Mouse (Mus musculus): Measurements from ENCODE around the gene Gdf11. TPM values are rescaled to one million over a fixed set of nuclear protein-coding genes. Genes with fewer than 3 reads are reported as not detected.

Gene Gdf11
- polyA plus RNA-seq (2014; fragmentation: Illumina TruSeq; extraction: RNeasy Lipid Tissue Mini Kit (QIAGEN cat#74804); ENCODE audit: low read depth, low replicate concordance), result 2.7 TPM

GRCm38 (mm10) chr10:128891296-128892094, at the start of gene Gdf11:
Gdf11 (minus strand) TSS chr10:128891718.

GRCm38 (mm10) chr10:128933574-128933973, 42.1 kb upstream of the Gdf11 start, which contains the start of gene Itga7:
Itga7 (plus strand) TSS chr10:128933818.

GRCm38 (mm10) chr10:128923935-128924334, 32.4 kb upstream of the Gdf11 start, which contains the start of gene Bloc1s1:
Bloc1s1 (minus strand) TSS chr10:128924035.

GRCm38 (mm10) chr10:128922822-128923012, 31.2 kb upstream of the Gdf11 start, which contains the start of gene Rdh5:
Rdh5 (minus strand) TSS chr10:128922888.

GRCm38 (mm10) chr10:128900698-128901097, 9.2 kb upstream of the Gdf11 start, which contains the start of gene Cd63:
Cd63 (plus strand) TSS chr10:128900989.

Other genes starting within 250 kb of the Gdf11 start
- gene Ikzf4, start 245.7 kb downstream of the Gdf11 start, polyA plus RNA-seq (2014; fragmentation: Illumina TruSeq; extraction: RNeasy Lipid Tissue Mini Kit (QIAGEN cat#74804); ENCODE audit: low read depth, low replicate concordance), result 0.60 TPM
- 5.9 TPM for gene Suox, start 217.6 kb downstream of the Gdf11 start, polyA plus RNA-seq (2014; fragmentation: Illumina TruSeq; extraction: RNeasy Lipid Tissue Mini Kit (QIAGEN cat#74804); ENCODE audit: low read depth, low replicate concordance)
- 100 TPM for gene Rab5b, start 195.5 kb downstream of the Gdf11 start, polyA plus RNA-seq (2014; fragmentation: Illumina TruSeq; extraction: RNeasy Lipid Tissue Mini Kit (QIAGEN cat#74804); ENCODE audit: low read depth, low replicate concordance)
- gene Pmel, start 187.5 kb downstream of the Gdf11 start, polyA plus RNA-seq (2014; fragmentation: Illumina TruSeq; extraction: RNeasy Lipid Tissue Mini Kit (QIAGEN cat#74804); ENCODE audit: low read depth, low replicate concordance), result not detected
- 21.9 TPM for gene Cdk2, start 186.7 kb downstream of the Gdf11 start, polyA plus RNA-seq (2014; fragmentation: Illumina TruSeq; extraction: RNeasy Lipid Tissue Mini Kit (QIAGEN cat#74804); ENCODE audit: low read depth, low replicate concordance)
- gene Dgka, start 146.9 kb downstream of the Gdf11 start, polyA plus RNA-seq (2014; fragmentation: Illumina TruSeq; extraction: RNeasy Lipid Tissue Mini Kit (QIAGEN cat#74804); ENCODE audit: low read depth, low replicate concordance), result 76.1 TPM
- gene Pym1, start 143.8 kb downstream of the Gdf11 start, polyA plus RNA-seq (2014; fragmentation: Illumina TruSeq; extraction: RNeasy Lipid Tissue Mini Kit (QIAGEN cat#74804); ENCODE audit: low read depth, low replicate concordance), result 0.95 TPM
- 7.0 TPM for gene Mmp19, start 100.8 kb downstream of the Gdf11 start, polyA plus RNA-seq (2014; fragmentation: Illumina TruSeq; extraction: RNeasy Lipid Tissue Mini Kit (QIAGEN cat#74804); ENCODE audit: low read depth, low replicate concordance)
- gene Dnajc14, start 87.7 kb downstream of the Gdf11 start, polyA plus RNA-seq (2014; fragmentation: Illumina TruSeq; extraction: RNeasy Lipid Tissue Mini Kit (QIAGEN cat#74804); ENCODE audit: low read depth, low replicate concordance), result 61.1 TPM
- gene Tmem198b, start 87.3 kb downstream of the Gdf11 start, polyA plus RNA-seq (2014; fragmentation: Illumina TruSeq; extraction: RNeasy Lipid Tissue Mini Kit (QIAGEN cat#74804); ENCODE audit: low read depth, low replicate concordance), result 8.0 TPM
- gene Sarnp, start 74.4 kb downstream of the Gdf11 start, polyA plus RNA-seq (2014; fragmentation: Illumina TruSeq; extraction: RNeasy Lipid Tissue Mini Kit (QIAGEN cat#74804); ENCODE audit: low read depth, low replicate concordance), result 258 TPM
- 259 TPM for gene Ormdl2, start 70.1 kb downstream of the Gdf11 start, polyA plus RNA-seq (2014; fragmentation: Illumina TruSeq; extraction: RNeasy Lipid Tissue Mini Kit (QIAGEN cat#74804); ENCODE audit: low read depth, low replicate concordance)
- 777 TPM for gene Cd63, start 9.3 kb upstream of the Gdf11 start, polyA plus RNA-seq (2014; fragmentation: Illumina TruSeq; extraction: RNeasy Lipid Tissue Mini Kit (QIAGEN cat#74804); ENCODE audit: low read depth, low replicate concordance)
- gene Rdh5, start 31.2 kb upstream of the Gdf11 start, polyA plus RNA-seq (2014; fragmentation: Illumina TruSeq; extraction: RNeasy Lipid Tissue Mini Kit (QIAGEN cat#74804); ENCODE audit: low read depth, low replicate concordance), result 3.9 TPM
- gene Bloc1s1, start 32.3 kb upstream of the Gdf11 start, polyA plus RNA-seq (2014; fragmentation: Illumina TruSeq; extraction: RNeasy Lipid Tissue Mini Kit (QIAGEN cat#74804); ENCODE audit: low read depth, low replicate concordance), result not detected
- 4.2 TPM for gene Itga7, start 42.1 kb upstream of the Gdf11 start, polyA plus RNA-seq (2014; fragmentation: Illumina TruSeq; extraction: RNeasy Lipid Tissue Mini Kit (QIAGEN cat#74804); ENCODE audit: low read depth, low replicate concordance)
- gene Mettl7b, start 69.3 kb upstream of the Gdf11 start, polyA plus RNA-seq (2014; fragmentation: Illumina TruSeq; extraction: RNeasy Lipid Tissue Mini Kit (QIAGEN cat#74804); ENCODE audit: low read depth, low replicate concordance), result 20.4 TPM
- gene Olfr9, start 97.7 kb upstream of the Gdf11 start, polyA plus RNA-seq (2014; fragmentation: Illumina TruSeq; extraction: RNeasy Lipid Tissue Mini Kit (QIAGEN cat#74804); ENCODE audit: low read depth, low replicate concordance), result not detected
- not detected for gene Olfr763, start 119.1 kb upstream of the Gdf11 start, polyA plus RNA-seq (2014; fragmentation: Illumina TruSeq; extraction: RNeasy Lipid Tissue Mini Kit (QIAGEN cat#74804); ENCODE audit: low read depth, low replicate concordance)
- gene Olfr764-ps1, start 148.2 kb upstream of the Gdf11 start, polyA plus RNA-seq (2014; fragmentation: Illumina TruSeq; extraction: RNeasy Lipid Tissue Mini Kit (QIAGEN cat#74804); ENCODE audit: low read depth, low replicate concordance), result not detected
- gene Olfr765, start 158.3 kb upstream of the Gdf11 start, polyA plus RNA-seq (2014; fragmentation: Illumina TruSeq; extraction: RNeasy Lipid Tissue Mini Kit (QIAGEN cat#74804); ENCODE audit: low read depth, low replicate concordance), result not detected
- gene Olfr766-ps1, start 177.3 kb upstream of the Gdf11 start, polyA plus RNA-seq (2014; fragmentation: Illumina TruSeq; extraction: RNeasy Lipid Tissue Mini Kit (QIAGEN cat#74804); ENCODE audit: low read depth, low replicate concordance), result not detected
- not detected for gene Olfr767, start 191.2 kb upstream of the Gdf11 start, polyA plus RNA-seq (2014; fragmentation: Illumina TruSeq; extraction: RNeasy Lipid Tissue Mini Kit (QIAGEN cat#74804); ENCODE audit: low read depth, low replicate concordance)
- not detected for gene Olfr768, start 207.7 kb upstream of the Gdf11 start, polyA plus RNA-seq (2014; fragmentation: Illumina TruSeq; extraction: RNeasy Lipid Tissue Mini Kit (QIAGEN cat#74804); ENCODE audit: low read depth, low replicate concordance)
- not detected for gene Olfr769, start 226.1 kb upstream of the Gdf11 start, polyA plus RNA-seq (2014; fragmentation: Illumina TruSeq; extraction: RNeasy Lipid Tissue Mini Kit (QIAGEN cat#74804); ENCODE audit: low read depth, low replicate concordance)
- not detected for gene Olfr770, start 247.3 kb upstream of the Gdf11 start, polyA plus RNA-seq (2014; fragmentation: Illumina TruSeq; extraction: RNeasy Lipid Tissue Mini Kit (QIAGEN cat#74804); ENCODE audit: low read depth, low replicate concordance)

Data from sigmoid colon, adult 10 weeks (tissue).